Comparison of ENCODE assay signal across 9 mouse cellular contexts in the genomic region with DNA sequence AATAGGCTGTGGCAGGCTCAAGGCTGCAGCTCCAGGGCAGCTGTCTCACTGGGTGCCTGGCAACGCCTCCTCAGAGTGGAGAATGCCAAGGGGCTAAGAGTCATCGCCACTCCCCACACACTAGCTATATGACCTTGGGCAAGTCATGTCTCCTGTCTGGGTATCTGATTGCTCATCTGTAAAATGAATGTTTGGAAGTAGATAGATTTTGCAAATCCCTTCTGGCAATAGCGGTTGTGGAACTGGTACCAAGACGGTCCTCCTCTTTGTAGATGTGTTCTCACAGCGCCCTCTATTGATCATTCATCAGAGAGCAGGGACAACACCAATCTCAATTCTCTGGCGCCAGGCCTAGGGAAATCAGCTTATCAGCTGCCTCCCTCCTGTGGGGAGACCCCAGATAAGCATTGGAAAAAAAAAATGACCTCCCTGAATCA. TPM values are rescaled to one million over a fixed set of nuclear protein-coding genes. Genes with fewer than 3 reads are reported as not detected.
DNase-seq lines count a peak whose midpoint lies in the region; ATAC-seq and TF ChIP-seq lines count a peak whose summit lies in the region.
"Had no signal": no experiment of that assay in that cellular context is flagged by ENCODE, and none has a peak within 500 bp of the region (broad histone marks: within the 10 kb centered on the region; RNA-seq: fewer than 3 reads in every experiment).

No protein-coding gene starts in this region.

- no peak overlapping the region for H3K4me3 ChIP-seq in lung, postnatal 0 days (ENCODE audit: low read depth, low read length)
- no peak overlapping the region for H3K4me3 ChIP-seq in midbrain, embryonic 16.5 days (ENCODE audit: low read depth, low read length)
- H3K4me3 ChIP-seq: megakaryocyte, embryonic 14.5 days had no signal

- no peaks in the 10 kb centered on the region for H3K9me3 ChIP-seq in lung, postnatal 0 days (ENCODE audit: low read length)
- no peaks in the 10 kb centered on the region for H3K9me3 ChIP-seq in midbrain, embryonic 16.5 days (replicated peaks; ENCODE audit: control insufficient read depth, low read length, poor library complexity, severe bottlenecking)

- 17% methylated on average over 6 of the region's 6 CpGs for WGBS in lung, postnatal 0 days
- 11% methylated on average over 6 of the region's 6 CpGs for WGBS in midbrain, embryonic 16.5 days

- no peaks in the 10 kb centered on the region for H3K27me3 ChIP-seq in lung, postnatal 0 days (replicated peaks; ENCODE audit: insufficient read depth, low read length)
- no peaks in the 10 kb centered on the region; the same call in 1 of the 2 replicates for H3K27me3 ChIP-seq in midbrain, embryonic 16.5 days (ENCODE audit: control insufficient read depth, insufficient read depth, low read depth, low read length)
- H3K27me3 ChIP-seq: megakaryocyte, embryonic 14.5 days had no signal

- DNase-seq in lung, postnatal 0 days (ENCODE audit: low spot score) = no peak
- DNase-seq in lung, postnatal 25 days (ENCODE audit: low spot score) = no peak
- DNase-seq in cerebellum, adult 8-10 months = peak; percentile 35
- peak; percentile 29 to 63 for DNase-seq in frontal cortex, postnatal 14 days (ENCODE audit: low spot score in 2 of 2)
- DNase-seq in layer of hippocampus, postnatal 10 days (ENCODE audit: low spot score in 2 of 2) = peak; percentile 79 to 85
- no peak for DNase-seq in gastrocnemius, postnatal 25 days

- no peak for TF ChIP-seq EP300 in lung, postnatal 0 days (IDR thresholded peaks at IDR 0.05)

- H3K4me1 ChIP-seq in lung, postnatal 0 days (ENCODE audit: insufficient read depth, low read depth, low read length) = no peaks in the 10 kb centered on the region
- H3K4me1 ChIP-seq in midbrain, embryonic 16.5 days (ENCODE audit: control insufficient read depth, insufficient read depth, low read length) = no peaks in the 10 kb centered on the region
- H3K4me1 ChIP-seq: megakaryocyte, embryonic 14.5 days had no signal

- H3K4me2 ChIP-seq in lung, postnatal 0 days (replicated peaks; ENCODE audit: low read depth, low read length) = no peak overlapping the region
- no peak overlapping the region for H3K4me2 ChIP-seq in midbrain, embryonic 16.5 days (ENCODE audit: low read length)

- no peak overlapping the region for H3K27ac ChIP-seq in lung, postnatal 0 days (ENCODE audit: low read length)
- no peak overlapping the region for H3K27ac ChIP-seq in midbrain, embryonic 16.5 days (ENCODE audit: low read length)

- no peak for ATAC-seq in lung, postnatal 0 days
- peak; percentile 87 for ATAC-seq in midbrain, embryonic 16.5 days
- no peak for ATAC-seq in erythroblast, adult 5-6 weeks (replicated peaks; ENCODE audit: low FRiP score, poor library complexity, severe bottlenecking)

- no peaks in the 10 kb centered on the region for H3K36me3 ChIP-seq in lung, postnatal 0 days (ENCODE audit: insufficient read depth, low read length)
- H3K36me3 ChIP-seq in midbrain, embryonic 16.5 days (ENCODE audit: control insufficient read depth, insufficient read depth, low read length) = no peaks in the 10 kb centered on the region

- TF ChIP-seq CTCF in lung, postnatal 0 days (IDR thresholded peaks at IDR 0.05) = peak; percentile 35

- no peak overlapping the region for H3K9ac ChIP-seq in lung, postnatal 0 days (replicated peaks; ENCODE audit: low read depth)
- no peak overlapping the region for H3K9ac ChIP-seq in midbrain, embryonic 16.5 days (ENCODE audit: low read depth, low read length)

RNA-seq across cellular contexts. Expression of a gene that starts 31.9 kb away (rescaled TPM):
- 0.20 and 0.26 TPM in 2 replicates for polyA plus RNA-seq in lung, postnatal 0 days (2015; fragmentation: Nextera tagmentation; extraction: Ambion mirVana)
- not detected for total RNA-seq in layer of hippocampus, postnatal 10 days (2021)
- not detected in 2 replicates for polyA plus RNA-seq in midbrain, embryonic 16.5 days (2015; fragmentation: Nextera tagmentation; extraction: Ambion mirVana)
- total RNA-seq in erythroblast, adult 5-6 weeks (2015; ENCODE audit: low replicate concordance) = not detected in 2 replicates
- total RNA-seq in erythroblast, adult 5-6 weeks (2017; ENCODE audit: low replicate concordance) = not detected in 2 replicates
- total RNA-seq in gastrocnemius, postnatal 25 days (2021) = not detected

RNA-seq across cellular contexts. Expression of a gene that starts 51.9 kb away (rescaled TPM):
- not detected in 2 replicates for polyA plus RNA-seq in lung, postnatal 0 days (2015; fragmentation: Nextera tagmentation; extraction: Ambion mirVana)
- not detected for total RNA-seq in layer of hippocampus, postnatal 10 days (2021)
- polyA plus RNA-seq in midbrain, embryonic 16.5 days (2015; fragmentation: Nextera tagmentation; extraction: Ambion mirVana) = not detected in 2 replicates
- not detected in 2 replicates for total RNA-seq in erythroblast, adult 5-6 weeks (2015; ENCODE audit: low replicate concordance)
- not detected in 2 replicates for total RNA-seq in erythroblast, adult 5-6 weeks (2017; ENCODE audit: low replicate concordance)
- total RNA-seq in gastrocnemius, postnatal 25 days (2021) = not detected

Comparison
In these comparisons a context has a peak if more than half of its experiments do, and no peak if none do; other contexts are left out.
1. DNase-seq: peak in cerebellum, adult 8-10 months (single experiment), frontal cortex, postnatal 14 days (2 of 2) and layer of hippocampus, postnatal 10 days (2 of 2); none in lung, postnatal 0 days (single experiment), lung, postnatal 25 days (single experiment) and gastrocnemius, postnatal 25 days (single experiment).